Mouse (Mus musculus) olfactory bulb, adult 2 months (tissue): ENCODE data around the gene Crip1.

ENCODE experiments used
- CTCF ChIP-seq: fragments of 200-500 bp; IDR thresholded peaks from 2 replicates; pipeline ENCODE4 v1.5.1; 2012; ENCODE audit warnings: low read depth, mild to moderate bottlenecking, low read length, moderate library complexity; ENCODE audit not compliant: insufficient read depth
- POLR2A ChIP-seq: fragments of 200-500 bp; IDR thresholded peaks from 2 replicates; pipeline ENCODE4 v1.6.1; 2012; ENCODE audit warnings: mild to moderate bottlenecking, low read depth, low read length, moderate library complexity; ENCODE audit not compliant: insufficient read depth

- no peak for TF ChIP-seq CTCF
- no peak for TF ChIP-seq POLR2A
Observed at GRCm38 (mm10) chr12:113148381-113149035, 2.4 kb downstream of the Crip1 start.
